Mouse (Mus musculus): ENCODE data around the gene Gm10300. TPM values are rescaled to one million over a fixed set of nuclear protein-coding genes. Genes with fewer than 3 reads are reported as not detected.

The Gm10300 gene
- polyA plus RNA-seq, 1 experiment from 2014 or later, result not detected

- WGBS, result 85% methylated on average over 7 of the region's 7 CpGs
- Histone ChIP-seq H3K9me3 (replicated peaks) (no peaks in the 10 kb centered on the region), H3K36me3 (no peaks in the 10 kb centered on the region), H3K4me1 (no peaks in the 10 kb centered on the region), H3K4me2 (no peak overlapping the region), H3K27ac (replicated peaks) (no peak overlapping the region), H3K9ac (replicated peaks) (no peak overlapping the region), H3K4me3 (replicated peaks) (no peak overlapping the region), H3K27me3 (replicated peaks) (no peaks in the 10 kb centered on the region)
- no peak for ATAC-seq (ENCODE audit: low FRiP score)
Measured at GRCm38 (mm10) chr4:132095043-132095442, 20.5 kb downstream of the Gm10300 start.

GRCm38 (mm10) chr4:132099548-132099947 lies 25.1 kb downstream of the Gm10300 start:
- WGBS, result 86% methylated on average over 5 of the region's 5 CpGs
- no peak for ATAC-seq (ENCODE audit: low FRiP score)

GRCm38 (mm10) chr4:132101152-132101551 lies 26.7 kb downstream of the Gm10300 start:
- no peak overlapping the region for H3K4me3 ChIP-seq (replicated peaks)
- H3K9ac ChIP-seq (replicated peaks), result no peak overlapping the region
- H3K27me3 ChIP-seq (replicated peaks), result no peaks in the 10 kb centered on the region
- H3K4me2 ChIP-seq, result no peak overlapping the region
- no peak for ATAC-seq (ENCODE audit: low FRiP score)
- H3K9me3 ChIP-seq (replicated peaks), result no peaks in the 10 kb centered on the region
- peaks cover 4% of the 10 kb centered on the region; the same call in 1 of the 2 replicates for H3K4me1 ChIP-seq
- no peak overlapping the region for H3K27ac ChIP-seq (replicated peaks)
- H3K36me3 ChIP-seq, result no peaks in the 10 kb centered on the region
- 34% methylated on average over 3 of the region's 3 CpGs for WGBS

More at GRCm38 (mm10) chr4:132099548-132099947, 25.1 kb downstream of the Gm10300 start:
- H3K4me3 ChIP-seq (replicated peaks), result no peak overlapping the region
- no peak overlapping the region for H3K9ac ChIP-seq (replicated peaks)
- no peak overlapping the region for H3K27ac ChIP-seq (replicated peaks)
- H3K4me1 ChIP-seq, result peaks cover 4% of the 10 kb centered on the region; the same call in 1 of the 2 replicates
- H3K36me3 ChIP-seq, result no peaks in the 10 kb centered on the region
- H3K4me2 ChIP-seq, result no peak overlapping the region
- H3K27me3 ChIP-seq (replicated peaks), result no peaks in the 10 kb centered on the region
- H3K9me3 ChIP-seq (replicated peaks), result no peaks in the 10 kb centered on the region

- ATAC-seq (ENCODE audit: low FRiP score), result no peak
- WGBS, result 96% methylated on average over 7 of the region's 7 CpGs
- no peak overlapping the region for H3K4me3 ChIP-seq (replicated peaks)
- no peak overlapping the region for H3K27ac ChIP-seq (replicated peaks)
- no peak overlapping the region for H3K9ac ChIP-seq (replicated peaks)
- H3K4me2 ChIP-seq, result no peak overlapping the region
- no peaks in the 10 kb centered on the region for H3K36me3 ChIP-seq
- no peaks in the 10 kb centered on the region for H3K4me1 ChIP-seq
- H3K9me3 ChIP-seq (replicated peaks), result no peaks in the 10 kb centered on the region
- H3K27me3 ChIP-seq (replicated peaks), result 0 out of 2 replicates have a peak, but pooled peaks cover 4% of the 10 kb centered on the region
Measured at GRCm38 (mm10) chr4:132108221-132108620, 33.7 kb downstream of the Gm10300 start.

- Histone ChIP-seq H3K4me3 (replicated peaks) (no peak overlapping the region), H3K4me1 (0 out of 2 replicates have a peak, but pooled peaks cover 5% of the 10 kb centered on the region), H3K9ac (replicated peaks) (no peak overlapping the region), H3K27me3 (replicated peaks) (peaks cover 9% of the 10 kb centered on the region; the same call in 1 of the 2 replicates), H3K4me2 (no peak overlapping the region), H3K36me3 (no peaks in the 10 kb centered on the region), H3K27ac (replicated peaks) (no peak overlapping the region), H3K9me3 (replicated peaks) (no peaks in the 10 kb centered on the region)
- ATAC-seq (ENCODE audit: low FRiP score), result no peak
- 22% methylated on average over 4 of the region's 4 CpGs for WGBS
Measured at GRCm38 (mm10) chr4:132111227-132111626, 36.7 kb downstream of the Gm10300 start.

- Histone ChIP-seq H3K4me3 (replicated peaks) (peak overlapping the region; percentile 32), H3K27ac (replicated peaks) (no peak overlapping the region; the same call in 1 of the 2 replicates), H3K9ac (replicated peaks) (no peak overlapping the region), H3K36me3 (no peaks in the 10 kb centered on the region), H3K4me1 (0 out of 2 replicates have a peak, but pooled peaks cover 5% of the 10 kb centered on the region), H3K9me3 (replicated peaks) (no peaks in the 10 kb centered on the region), H3K4me2 (peak overlapping the region; percentile 54), H3K27me3 (replicated peaks) (peaks cover 11% of the 10 kb centered on the region; the same call in 1 of the 2 replicates)
- no peak for ATAC-seq (ENCODE audit: low FRiP score)
- 44% methylated on average over 53 of the region's 53 CpGs for WGBS
Measured at GRCm38 (mm10) chr4:132113411-132114095, 39.1 kb downstream of the Gm10300 start.

GRCm38 (mm10) chr4:132116315-132116714 lies 41.8 kb downstream of the Gm10300 start:
- Histone ChIP-seq H3K27me3 (replicated peaks) (peaks cover 11% of the 10 kb centered on the region; the same call in 1 of the 2 replicates), H3K4me2 (no peak overlapping the region), H3K36me3 (no peaks in the 10 kb centered on the region), H3K4me1 (0 out of 2 replicates have a peak, but pooled peaks cover 5% of the 10 kb centered on the region), H3K27ac (replicated peaks) (no peak overlapping the region), H3K9me3 (replicated peaks) (no peaks in the 10 kb centered on the region), H3K4me3 (replicated peaks) (no peak overlapping the region), H3K9ac (replicated peaks) (no peak overlapping the region)
- no peak for ATAC-seq (ENCODE audit: low FRiP score)
- WGBS, result 78% methylated on average over 4 of the region's 4 CpGs

GRCm38 (mm10) chr4:132119566-132119965 lies 45.1 kb downstream of the Gm10300 start:
- H3K4me2 ChIP-seq, result no peak overlapping the region
- ATAC-seq (ENCODE audit: low FRiP score), result no peak
- 0 out of 2 replicates have a peak, but pooled peaks cover 2% of the 10 kb centered on the region for H3K27me3 ChIP-seq (replicated peaks)
- peaks cover 13% of the 10 kb centered on the region; the same call in 1 of the 2 replicates for H3K4me1 ChIP-seq
- no peak overlapping the region for H3K27ac ChIP-seq (replicated peaks)
- no peaks in the 10 kb centered on the region for H3K9me3 ChIP-seq (replicated peaks)
- H3K4me3 ChIP-seq (replicated peaks), result no peak overlapping the region
- no peaks in the 10 kb centered on the region for H3K36me3 ChIP-seq
- H3K9ac ChIP-seq (replicated peaks), result no peak overlapping the region
- WGBS, result 57% methylated on average over 9 of the region's 9 CpGs

GRCm38 (mm10) chr4:132121674-132122073 lies 47.2 kb downstream of the Gm10300 start:
- no peak overlapping the region for H3K4me3 ChIP-seq (replicated peaks)
- ATAC-seq (ENCODE audit: low FRiP score), result no peak
- H3K27ac ChIP-seq (replicated peaks), result no peak overlapping the region
- no peaks in the 10 kb centered on the region for H3K9me3 ChIP-seq (replicated peaks)
- no peak overlapping the region for H3K9ac ChIP-seq (replicated peaks)
- 86% methylated on average over 5 of the region's 5 CpGs for WGBS
- no peaks in the 10 kb centered on the region for H3K36me3 ChIP-seq
- 0 out of 2 replicates have a peak, but pooled peaks cover 2% of the 10 kb centered on the region for H3K27me3 ChIP-seq (replicated peaks)
- H3K4me1 ChIP-seq, result peaks cover 13% of the 10 kb centered on the region; the same call in 1 of the 2 replicates
- no peak overlapping the region for H3K4me2 ChIP-seq

GRCm38 (mm10) chr4:132123166-132123565 lies 48.7 kb downstream of the Gm10300 start:
- no peak overlapping the region for H3K4me2 ChIP-seq
- H3K4me3 ChIP-seq (replicated peaks), result no peak overlapping the region
- no peak overlapping the region for H3K9ac ChIP-seq (replicated peaks)
- peaks cover 13% of the 10 kb centered on the region; the same call in 1 of the 2 replicates for H3K4me1 ChIP-seq
- no peak for ATAC-seq (ENCODE audit: low FRiP score)
- H3K9me3 ChIP-seq (replicated peaks), result no peaks in the 10 kb centered on the region
- WGBS, result 78% methylated on average over 1 of the region's 1 CpGs
- H3K27ac ChIP-seq (replicated peaks), result no peak overlapping the region
- no peaks in the 10 kb centered on the region for H3K36me3 ChIP-seq
- H3K27me3 ChIP-seq (replicated peaks), result 0 out of 2 replicates have a peak, but pooled peaks cover 1% of the 10 kb centered on the region
